Mouse (Mus musculus) stomach, embryonic 15.5 days (tissue): ENCODE measurements around the gene Camta1. TPM values are rescaled to one million over a fixed set of nuclear protein-coding genes. Genes with fewer than 3 reads are reported as not detected.

Experiments used
- ATAC-seq: fragments of 200-750 bp; cut with Nextera tagmentation; 2 replicates; pipeline ENCODE4 v1.8.0; 2017; ENCODE audit warnings: low read depth, moderate number of reproducible peaks, moderate TSS enrichment; ENCODE audit not compliant: insufficient read depth, low FRiP score
- H3K27ac ChIP-seq: fragments of 300-500 bp; sonication (generic); 2 replicates; pipeline ENCODE4 v1.5.1; 2015; ENCODE audit warnings: mild to moderate bottlenecking, inconsistent platforms
- H3K27me3 ChIP-seq: fragments of 300-500 bp; sonication (generic); replicated peaks from 2 replicates; pipeline ENCODE4 v1.6.1; 2015; ENCODE audit warnings: inconsistent platforms
- H3K36me3 ChIP-seq: fragments of 300-500 bp; sonication (generic); 2 replicates; pipeline ENCODE4 v1.6.1; 2015; ENCODE audit warnings: inconsistent platforms
- H3K4me1 ChIP-seq: fragments of 300-500 bp; sonication (generic); 2 replicates; pipeline ENCODE4 v1.6.1; 2015; ENCODE audit warnings: inconsistent platforms
- H3K4me2 ChIP-seq: fragments of 300-500 bp; sonication (generic); 2 replicates; pipeline ENCODE4 v1.6.1; 2015; ENCODE audit warnings: mild to moderate bottlenecking, inconsistent platforms
- H3K4me3 ChIP-seq: fragments of 300-500 bp; sonication (generic); replicated peaks from 2 replicates; pipeline ENCODE4 v1.5.1; 2015; ENCODE audit warnings: inconsistent platforms
- H3K9ac ChIP-seq: fragments of 300-500 bp; sonication (generic); 2 replicates; pipeline ENCODE4 v1.6.1; 2015; ENCODE audit warnings: inconsistent platforms
- H3K9me3 ChIP-seq: fragments of 300-500 bp; sonication (generic); 2 replicates; pipeline ENCODE4 v1.6.1; 2016; ENCODE audit warnings: inconsistent platforms
- whole genome bisulfite sequencing: fragments of 180-500 bp; shearing (Covaris S2); methylation state at CpG from one replicate; pipeline ENCODE4 v1.1.7; 2015; 5-methylcytosine and 5-hydroxymethylcytosine counted together
- polyA plus RNA-seq: library from polyadenylated mRNA; unstranded; fragments of >200 nt; fragmentation: Nextera tagmentation; extraction: Ambion mirVana; gene quantifications from 2 replicates; pipeline ENCODE4 v1.2.1, GENCODE M21; 2015

Gene Camta1
- polyA plus RNA-seq, 1 experiment from 2014 or later, result 63.7 TPM

GRCm38 (mm10) chr4:151089270-151089669, 772.4 kb downstream of the Camta1 start, which contains the start of gene Gm13090:
Gm13090 (plus strand) TSS chr4:151089570.
- no peaks in the 10 kb centered on the region for H3K9me3 ChIP-seq
- no peak within 1 kb of the TSS for H3K4me3 ChIP-seq
- no peak within 1 kb of the TSS for H3K27ac ChIP-seq
- no peaks in the 10 kb centered on the region for H3K36me3 ChIP-seq
- no peak for ATAC-seq
- H3K27me3 ChIP-seq, result no peaks in the 10 kb centered on the region
- WGBS, result 93% methylated on average over 7 of the region's 7 CpGs
- H3K9ac ChIP-seq, result no peak within 1 kb of the TSS
- H3K4me1 ChIP-seq, result no peaks in the 10 kb centered on the region
- H3K4me2 ChIP-seq, result no peak within 1 kb of the TSS

- no peak overlapping the region for H3K4me2 ChIP-seq
- no peaks in the 10 kb centered on the region for H3K4me1 ChIP-seq
- no peaks in the 10 kb centered on the region for H3K36me3 ChIP-seq
- 90% methylated on average over 14 of the region's 14 CpGs for WGBS
- no peaks in the 10 kb centered on the region for H3K9me3 ChIP-seq
- no peaks in the 10 kb centered on the region for H3K27me3 ChIP-seq
- no peak overlapping the region for H3K27ac ChIP-seq
- H3K4me3 ChIP-seq, result no peak overlapping the region
- no peak overlapping the region for H3K9ac ChIP-seq
- ATAC-seq, result no peak
These were observed 772.9 kb downstream of the Camta1 start for GRCm38 (mm10) chr4:151088819-151089218.

- Histone ChIP-seq H3K36me3 (no peaks in the 10 kb centered on the region), H3K9ac (no peak overlapping the region), H3K4me3 (no peak overlapping the region), H3K9me3 (no peaks in the 10 kb centered on the region), H3K27ac (no peak overlapping the region), H3K27me3 (no peaks in the 10 kb centered on the region), H3K4me2 (no peak overlapping the region), H3K4me1 (no peaks in the 10 kb centered on the region)
- ATAC-seq, result no peak
- 96% methylated on average over 1 of the region's 1 CpGs for WGBS
These were observed 774.3 kb downstream of the Camta1 start for GRCm38 (mm10) chr4:151087358-151087757.

- Histone ChIP-seq H3K27me3 (no peaks in the 10 kb centered on the region), H3K4me1 (no peaks in the 10 kb centered on the region), H3K9me3 (no peaks in the 10 kb centered on the region), H3K36me3 (no peaks in the 10 kb centered on the region), H3K9ac (no peak overlapping the region), H3K4me3 (no peak overlapping the region), H3K4me2 (no peak overlapping the region), H3K27ac (no peak overlapping the region)
- WGBS, result 73% methylated on average over 5 of the region's 5 CpGs
- ATAC-seq, result no peak
These were observed 778.6 kb downstream of the Camta1 start for GRCm38 (mm10) chr4:151083027-151083426.

GRCm38 (mm10) chr4:151081977-151082376, 779.7 kb downstream of the Camta1 start:
- no peak for ATAC-seq
- Histone ChIP-seq H3K36me3 (no peaks in the 10 kb centered on the region), H3K27me3 (no peaks in the 10 kb centered on the region), H3K9ac (no peak overlapping the region), H3K9me3 (no peaks in the 10 kb centered on the region), H3K27ac (no peak overlapping the region), H3K4me2 (no peak overlapping the region), H3K4me3 (no peak overlapping the region), H3K4me1 (no peaks in the 10 kb centered on the region)
- WGBS, result 89% methylated on average over 13 of the region's 13 CpGs

GRCm38 (mm10) chr4:151081355-151081754, 780.3 kb downstream of the Camta1 start:
- 86% methylated on average over 2 of the region's 2 CpGs for WGBS
- no peak for ATAC-seq
- Histone ChIP-seq H3K4me1 (no peaks in the 10 kb centered on the region), H3K4me3 (no peak overlapping the region), H3K9me3 (no peaks in the 10 kb centered on the region), H3K4me2 (no peak overlapping the region), H3K36me3 (no peaks in the 10 kb centered on the region), H3K9ac (no peak overlapping the region), H3K27ac (no peak overlapping the region), H3K27me3 (no peaks in the 10 kb centered on the region)

- H3K4me1 ChIP-seq, result no peaks in the 10 kb centered on the region
- no peak for ATAC-seq
- WGBS, result 90% methylated on average over 15 of the region's 15 CpGs
- no peak overlapping the region for H3K27ac ChIP-seq
- H3K36me3 ChIP-seq, result no peaks in the 10 kb centered on the region
- H3K9ac ChIP-seq, result no peak overlapping the region
- H3K9me3 ChIP-seq, result no peaks in the 10 kb centered on the region
- H3K4me2 ChIP-seq, result no peak overlapping the region
- H3K27me3 ChIP-seq, result no peaks in the 10 kb centered on the region
- no peak overlapping the region for H3K4me3 ChIP-seq
These were observed 786.9 kb downstream of the Camta1 start for GRCm38 (mm10) chr4:151074817-151075216.

GRCm38 (mm10) chr4:151073108-151073744, 788.5 kb downstream of the Camta1 start:
- Histone ChIP-seq H3K36me3 (no peaks in the 10 kb centered on the region), H3K9me3 (no peaks in the 10 kb centered on the region), H3K27ac (no peak overlapping the region), H3K4me1 (no peaks in the 10 kb centered on the region), H3K4me2 (no peak overlapping the region), H3K4me3 (no peak overlapping the region), H3K27me3 (no peaks in the 10 kb centered on the region), H3K9ac (no peak overlapping the region)
- 0 out of 2 replicates have a peak, but pooled peaks have one; percentile 63 for ATAC-seq
- WGBS, result 50% methylated on average over 13 of the region's 13 CpGs

GRCm38 (mm10) chr4:151070962-151071361, 790.7 kb downstream of the Camta1 start:
- no peak for ATAC-seq
- H3K4me3 ChIP-seq, result no peak overlapping the region
- H3K36me3 ChIP-seq, result no peaks in the 10 kb centered on the region
- H3K9me3 ChIP-seq, result no peaks in the 10 kb centered on the region
- no peaks in the 10 kb centered on the region for H3K4me1 ChIP-seq
- H3K27me3 ChIP-seq, result no peaks in the 10 kb centered on the region
- WGBS, result 75% methylated on average over 7 of the region's 7 CpGs
- no peak overlapping the region for H3K9ac ChIP-seq
- H3K27ac ChIP-seq, result no peak overlapping the region
- no peak overlapping the region for H3K4me2 ChIP-seq

GRCm38 (mm10) chr4:151068751-151069150, 792.9 kb downstream of the Camta1 start:
- no peak overlapping the region for H3K27ac ChIP-seq
- H3K27me3 ChIP-seq, result no peaks in the 10 kb centered on the region
- H3K4me1 ChIP-seq, result no peaks in the 10 kb centered on the region
- no peaks in the 10 kb centered on the region for H3K36me3 ChIP-seq
- ATAC-seq, result no peak
- no peak overlapping the region for H3K4me3 ChIP-seq
- H3K4me2 ChIP-seq, result no peak overlapping the region
- no peaks in the 10 kb centered on the region for H3K9me3 ChIP-seq
- H3K9ac ChIP-seq, result no peak overlapping the region
- WGBS, result 62% methylated on average over 4 of the region's 4 CpGs

- no peak for ATAC-seq
- Histone ChIP-seq H3K4me1 (peaks cover 6% of the 10 kb centered on the region), H3K9me3 (no peaks in the 10 kb centered on the region), H3K36me3 (no peaks in the 10 kb centered on the region), H3K4me3 (no peak overlapping the region), H3K4me2 (no peak overlapping the region), H3K9ac (no peak overlapping the region), H3K27ac (no peak overlapping the region), H3K27me3 (no peaks in the 10 kb centered on the region)
- WGBS, result 94% methylated on average over 4 of the region's 4 CpGs
These were observed 802.1 kb downstream of the Camta1 start for GRCm38 (mm10) chr4:151059566-151059965.

- Histone ChIP-seq H3K9ac (no peak overlapping the region), H3K27ac (peak overlapping the region; percentile 83), H3K27me3 (no peaks in the 10 kb centered on the region), H3K36me3 (peaks cover 5% of the 10 kb centered on the region; the same call in 1 of the 2 replicates), H3K4me3 (peak overlapping the region; percentile 88; the same call in 1 of the 2 replicates), H3K4me1 (peaks cover 6% of the 10 kb centered on the region), H3K4me2 (peak overlapping the region; percentile 64), H3K9me3 (no peaks in the 10 kb centered on the region)
- 84% methylated on average over 4 of the region's 4 CpGs for WGBS
- ATAC-seq, result no peak
These were observed 803.0 kb downstream of the Camta1 start for GRCm38 (mm10) chr4:151058634-151059033.
